Mouse (Mus musculus): ENCODE data around the gene Ptprd. TPM values are rescaled to one million over a fixed set of nuclear protein-coding genes. Genes with fewer than 3 reads are reported as not detected.
A peak's percentile ranks its signal among the peaks of the same experiment; 100 is the strongest.

Gene Ptprd
- polyA plus RNA-seq, 1 experiment from 2014 or later = 14.0 TPM

GRCm38 (mm10) chr4:76337926-76338325, 1873.8 kb downstream of the Ptprd start:
- WGBS (ENCODE audit: insufficient replicate concordance) = 71% methylated on average over 1 of the region's 1 CpGs
- no peak overlapping the region for H3K4me3 ChIP-seq (ENCODE audit: low read depth, low read length)
- no peak overlapping the region for H3K4me2 ChIP-seq
- ATAC-seq (replicated peaks; ENCODE audit: insufficient number of reproducible peaks, low FRiP score, low TSS enrichment) = no peak
- H3K9ac ChIP-seq (ENCODE audit: low read depth, low read length) = no peak overlapping the region
- no peaks in the 10 kb centered on the region for H3K4me1 ChIP-seq (ENCODE audit: control insufficient read depth, insufficient read depth, low read length)
- H3K27ac ChIP-seq (ENCODE audit: low read depth, low read length) = no peak overlapping the region
- H3K27me3 ChIP-seq (ENCODE audit: control insufficient read depth, insufficient read depth, low read length) = no peaks in the 10 kb centered on the region
- no peaks in the 10 kb centered on the region for H3K9me3 ChIP-seq (replicated peaks; ENCODE audit: control insufficient read depth, low read length)
- no peaks in the 10 kb centered on the region for H3K36me3 ChIP-seq (ENCODE audit: control insufficient read depth, insufficient read depth, low read length)

DNA sequence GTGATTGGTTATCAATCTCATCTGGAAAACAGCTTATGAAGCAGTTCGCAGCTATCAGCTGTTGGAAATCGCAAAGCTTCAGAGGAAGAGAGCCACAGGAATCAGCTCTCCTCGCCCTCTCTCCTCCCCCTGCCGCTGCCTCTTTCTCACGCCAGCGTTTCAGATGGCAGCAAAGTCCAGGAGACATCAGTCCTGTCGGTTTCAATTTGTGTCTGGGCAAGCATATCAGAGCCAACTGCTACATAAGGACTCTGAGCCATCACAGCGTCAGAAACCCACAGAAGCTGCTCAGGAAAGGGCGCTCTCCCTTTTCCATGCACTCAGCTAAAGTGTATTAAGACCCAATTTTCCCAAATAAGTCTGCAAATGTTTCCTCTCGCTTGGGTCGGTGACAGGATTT, 1884.4 kb downstream of the Ptprd start:
- Histone ChIP-seq H3K4me2 (peak overlapping the region; percentile 61), H3K27ac (ENCODE audit: low read depth, low read length) (peak overlapping the region; percentile 41; the same call in 1 of the 2 replicates), H3K9ac (ENCODE audit: low read depth, low read length) (peak overlapping the region; percentile 59), H3K27me3 (ENCODE audit: control insufficient read depth, insufficient read depth, low read length) (no peaks in the 10 kb centered on the region), H3K36me3 (ENCODE audit: control insufficient read depth, insufficient read depth, low read length) (no peaks in the 10 kb centered on the region), H3K4me1 (ENCODE audit: control insufficient read depth, insufficient read depth, low read length) (peaks cover 3% of the 10 kb centered on the region; the same call in 1 of the 2 replicates), H3K4me3 (ENCODE audit: low read depth, low read length) (peak overlapping the region; percentile 19), H3K9me3 (replicated peaks; ENCODE audit: control insufficient read depth, low read length) (no peaks in the 10 kb centered on the region)
- ATAC-seq (replicated peaks; ENCODE audit: insufficient number of reproducible peaks, low FRiP score, low TSS enrichment) = no peak
- 15% methylated on average over 11 of the region's 11 CpGs for WGBS (ENCODE audit: insufficient replicate concordance)

GRCm38 (mm10) chr4:76325646-76326045, 1886.1 kb downstream of the Ptprd start:
- WGBS (ENCODE audit: insufficient replicate concordance) = 88% methylated on average over 3 of the region's 3 CpGs

GRCm38 (mm10) chr4:76324928-76325327, 1886.8 kb downstream of the Ptprd start:
- Histone ChIP-seq H3K27me3 (ENCODE audit: control insufficient read depth, insufficient read depth, low read length) (no peaks in the 10 kb centered on the region), H3K36me3 (ENCODE audit: control insufficient read depth, insufficient read depth, low read length) (no peaks in the 10 kb centered on the region), H3K4me3 (ENCODE audit: low read depth, low read length) (no peak overlapping the region), H3K9ac (ENCODE audit: low read depth, low read length) (no peak overlapping the region), H3K4me2 (no peak overlapping the region), H3K9me3 (replicated peaks; ENCODE audit: control insufficient read depth, low read length) (no peaks in the 10 kb centered on the region), H3K27ac (ENCODE audit: low read depth, low read length) (no peak overlapping the region), H3K4me1 (ENCODE audit: control insufficient read depth, insufficient read depth, low read length) (peaks cover 3% of the 10 kb centered on the region; the same call in 1 of the 2 replicates)
- no peak for ATAC-seq (replicated peaks; ENCODE audit: insufficient number of reproducible peaks, low FRiP score, low TSS enrichment)
- 65% methylated on average over 10 of the region's 10 CpGs for WGBS (ENCODE audit: insufficient replicate concordance)

More at GRCm38 (mm10) chr4:76325646-76326045, 1886.1 kb downstream of the Ptprd start:
- H3K36me3 ChIP-seq (ENCODE audit: control insufficient read depth, insufficient read depth, low read length) = no peaks in the 10 kb centered on the region
- peaks cover 3% of the 10 kb centered on the region; the same call in 1 of the 2 replicates for H3K4me1 ChIP-seq (ENCODE audit: control insufficient read depth, insufficient read depth, low read length)
- H3K9ac ChIP-seq (ENCODE audit: low read depth, low read length) = no peak overlapping the region
- no peaks in the 10 kb centered on the region for H3K27me3 ChIP-seq (ENCODE audit: control insufficient read depth, insufficient read depth, low read length)
- H3K4me3 ChIP-seq (ENCODE audit: low read depth, low read length) = no peak overlapping the region
- no peak overlapping the region for H3K4me2 ChIP-seq
- no peaks in the 10 kb centered on the region for H3K9me3 ChIP-seq (replicated peaks; ENCODE audit: control insufficient read depth, low read length)
- ATAC-seq (replicated peaks; ENCODE audit: insufficient number of reproducible peaks, low FRiP score, low TSS enrichment) = no peak
- no peak overlapping the region for H3K27ac ChIP-seq (ENCODE audit: low read depth, low read length)

GRCm38 (mm10) chr4:76324509-76324908, 1887.3 kb downstream of the Ptprd start:
- Histone ChIP-seq H3K4me3 (ENCODE audit: low read depth, low read length) (no peak overlapping the region), H3K36me3 (ENCODE audit: control insufficient read depth, insufficient read depth, low read length) (no peaks in the 10 kb centered on the region), H3K4me2 (no peak overlapping the region), H3K4me1 (ENCODE audit: control insufficient read depth, insufficient read depth, low read length) (peaks cover 3% of the 10 kb centered on the region; the same call in 1 of the 2 replicates), H3K27ac (ENCODE audit: low read depth, low read length) (no peak overlapping the region), H3K9me3 (replicated peaks; ENCODE audit: control insufficient read depth, low read length) (no peaks in the 10 kb centered on the region), H3K27me3 (ENCODE audit: control insufficient read depth, insufficient read depth, low read length) (no peaks in the 10 kb centered on the region), H3K9ac (ENCODE audit: low read depth, low read length) (no peak overlapping the region)
- ATAC-seq (replicated peaks; ENCODE audit: insufficient number of reproducible peaks, low FRiP score, low TSS enrichment) = no peak
- WGBS (ENCODE audit: insufficient replicate concordance) = 82% methylated on average over 5 of the region's 5 CpGs

- no peak for ATAC-seq (replicated peaks; ENCODE audit: insufficient number of reproducible peaks, low FRiP score, low TSS enrichment)
- Histone ChIP-seq H3K27me3 (ENCODE audit: control insufficient read depth, insufficient read depth, low read length) (no peaks in the 10 kb centered on the region), H3K9ac (ENCODE audit: low read depth, low read length) (no peak overlapping the region), H3K4me2 (no peak overlapping the region), H3K4me1 (ENCODE audit: control insufficient read depth, insufficient read depth, low read length) (no peaks in the 10 kb centered on the region), H3K4me3 (ENCODE audit: low read depth, low read length) (no peak overlapping the region), H3K27ac (ENCODE audit: low read depth, low read length) (no peak overlapping the region), H3K9me3 (replicated peaks; ENCODE audit: control insufficient read depth, low read length) (no peaks in the 10 kb centered on the region), H3K36me3 (ENCODE audit: control insufficient read depth, insufficient read depth, low read length) (no peaks in the 10 kb centered on the region)
- WGBS (ENCODE audit: insufficient replicate concordance) = 48% methylated on average over 4 of the region's 4 CpGs
Observed at GRCm38 (mm10) chr4:76319874-76320273, 1891.9 kb downstream of the Ptprd start.

- Histone ChIP-seq H3K4me3 (ENCODE audit: low read depth, low read length) (no peak overlapping the region), H3K4me1 (ENCODE audit: control insufficient read depth, insufficient read depth, low read length) (peaks cover 9% of the 10 kb centered on the region; the same call in 1 of the 2 replicates), H3K9me3 (replicated peaks; ENCODE audit: control insufficient read depth, low read length) (no peaks in the 10 kb centered on the region), H3K27me3 (ENCODE audit: control insufficient read depth, insufficient read depth, low read length) (no peaks in the 10 kb centered on the region), H3K4me2 (no peak overlapping the region), H3K27ac (ENCODE audit: low read depth, low read length) (no peak overlapping the region), H3K9ac (ENCODE audit: low read depth, low read length) (no peak overlapping the region), H3K36me3 (ENCODE audit: control insufficient read depth, insufficient read depth, low read length) (no peaks in the 10 kb centered on the region)
- 89% methylated on average over 2 of the region's 2 CpGs for WGBS (ENCODE audit: insufficient replicate concordance)
- no peak for ATAC-seq (replicated peaks; ENCODE audit: insufficient number of reproducible peaks, low FRiP score, low TSS enrichment)
Observed at GRCm38 (mm10) chr4:76315977-76316376, 1895.8 kb downstream of the Ptprd start.

DNA sequence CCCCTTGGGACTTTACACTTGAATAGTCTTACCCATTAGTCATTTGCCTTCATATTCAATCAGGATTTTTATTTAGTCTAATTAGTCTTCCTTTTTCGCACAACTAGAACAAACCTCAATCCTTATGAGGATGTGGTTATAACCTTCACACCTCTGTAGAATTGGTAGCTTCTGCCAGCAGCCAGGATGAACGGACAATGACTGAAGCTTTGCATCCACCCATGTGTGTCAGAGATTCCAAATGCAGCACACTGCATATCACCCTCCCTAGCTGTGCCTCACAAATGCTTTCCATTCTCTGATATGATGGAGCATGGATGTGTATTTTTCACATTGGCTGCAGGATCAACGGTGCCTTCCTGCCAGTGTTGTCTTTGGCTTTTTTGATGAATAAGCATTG, 1898.0 kb downstream of the Ptprd start:
- no peak overlapping the region for H3K9ac ChIP-seq (ENCODE audit: low read depth, low read length)
- H3K4me3 ChIP-seq (ENCODE audit: low read depth, low read length) = no peak overlapping the region
- peaks cover 9% of the 10 kb centered on the region; the same call in 1 of the 2 replicates for H3K4me1 ChIP-seq (ENCODE audit: control insufficient read depth, insufficient read depth, low read length)
- no peak overlapping the region for H3K4me2 ChIP-seq
- H3K27ac ChIP-seq (ENCODE audit: low read depth, low read length) = no peak overlapping the region
- no peaks in the 10 kb centered on the region for H3K9me3 ChIP-seq (replicated peaks; ENCODE audit: control insufficient read depth, low read length)
- ATAC-seq (replicated peaks; ENCODE audit: insufficient number of reproducible peaks, low FRiP score, low TSS enrichment) = no peak
- H3K27me3 ChIP-seq (ENCODE audit: control insufficient read depth, insufficient read depth, low read length) = no peaks in the 10 kb centered on the region
- WGBS (ENCODE audit: insufficient replicate concordance) = 76% methylated on average over 3 of the region's 3 CpGs
- no peaks in the 10 kb centered on the region for H3K36me3 ChIP-seq (ENCODE audit: control insufficient read depth, insufficient read depth, low read length)

DNA sequence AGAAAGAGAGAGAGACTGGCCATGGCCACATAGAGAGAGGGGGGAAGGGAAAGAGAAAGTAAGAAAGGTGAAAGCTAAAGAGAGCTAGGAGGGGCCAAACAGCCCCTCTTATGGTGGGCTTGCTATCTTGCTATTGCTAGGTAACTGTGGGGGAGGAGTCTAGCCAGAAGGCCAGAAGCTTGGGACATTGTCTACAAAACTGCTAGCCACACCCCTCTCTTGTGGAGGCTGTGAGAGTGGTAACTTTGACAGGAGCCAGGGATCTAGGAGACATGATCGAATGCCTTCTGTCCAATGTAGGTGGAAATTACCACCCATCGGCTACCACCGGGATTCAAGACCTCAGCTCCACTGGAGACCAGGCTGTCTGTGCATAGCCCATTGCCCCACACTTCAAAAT, 1899.2 kb downstream of the Ptprd start:
- Histone ChIP-seq H3K27me3 (ENCODE audit: control insufficient read depth, insufficient read depth, low read length) (no peaks in the 10 kb centered on the region), H3K36me3 (ENCODE audit: control insufficient read depth, insufficient read depth, low read length) (no peaks in the 10 kb centered on the region), H3K27ac (ENCODE audit: low read depth, low read length) (no peak overlapping the region), H3K4me2 (no peak overlapping the region), H3K9me3 (replicated peaks; ENCODE audit: control insufficient read depth, low read length) (no peaks in the 10 kb centered on the region), H3K4me1 (ENCODE audit: control insufficient read depth, insufficient read depth, low read length) (peaks cover 9% of the 10 kb centered on the region; the same call in 1 of the 2 replicates), H3K4me3 (ENCODE audit: low read depth, low read length) (no peak overlapping the region), H3K9ac (ENCODE audit: low read depth, low read length) (no peak overlapping the region)
- no peak for ATAC-seq (replicated peaks; ENCODE audit: insufficient number of reproducible peaks, low FRiP score, low TSS enrichment)
- WGBS (ENCODE audit: insufficient replicate concordance) = 68% methylated on average over 3 of the region's 3 CpGs
